Mouse (Mus musculus) ES-Bruce4 (cell line): ENCODE data around the gene Olfr592.

Experiments used
- CTCF ChIP-seq: IDR thresholded peaks from one replicate; pipeline ENCODE4 v1.8.1; 2011; ENCODE audit warnings: low read depth, low read length
- EP300 ChIP-seq: IDR thresholded peaks from 2 replicates; pipeline ENCODE4 v1.6.1; 2011; ENCODE audit warnings: low read depth, low read length; ENCODE audit not compliant: insufficient read depth
- POLR2A ChIP-seq: IDR thresholded peaks from one replicate; pipeline ENCODE4 v1.8.1; 2011; ENCODE audit warnings: low read length; ENCODE audit not compliant: insufficient read depth

DNA sequence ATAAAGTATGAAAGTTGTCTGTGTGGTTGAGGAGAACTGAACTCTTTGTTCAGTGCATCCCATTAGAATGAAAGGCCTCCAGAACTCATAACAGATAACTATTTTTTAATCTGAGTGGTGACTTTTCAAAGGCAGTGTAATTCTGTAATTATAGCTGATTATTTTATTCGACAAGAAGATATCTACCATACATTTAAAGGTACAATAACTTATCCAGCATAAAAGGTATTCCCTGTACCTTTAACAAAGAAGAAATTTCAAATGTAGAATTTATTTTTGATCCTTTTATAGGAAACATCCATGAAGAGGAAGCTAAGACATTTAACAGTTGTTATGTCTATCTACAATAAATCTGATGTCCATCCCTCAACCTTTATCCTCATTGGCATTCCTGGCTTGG, 27.0 kb downstream of the Olfr592 start, which contains the start of gene Olfr593:
- no peak for TF ChIP-seq POLR2A
- no peak for TF ChIP-seq CTCF
- TF ChIP-seq EP300: no peak
